Mouse (Mus musculus): ENCODE results near the gene Iffo1. TPM values are rescaled to one million over a fixed set of nuclear protein-coding genes. Genes with fewer than 3 reads are reported as not detected.

Gene Iffo1
- total RNA-seq, 2 experiments from 2014 or later: 7.8 to 9.4 TPM

GRCm38 (mm10) chr6:125165328-125165891, 20.4 kb downstream of the Iffo1 start:
- DNase-seq: peak; percentile 98
- Histone ChIP-seq H3K4me3 (peak overlapping the region; percentile 77), H3K27ac (peak overlapping the region; percentile 99)
- TF ChIP-seq CTCF (IDR thresholded peaks at IDR 0.05): no peak
- intact Hi-C loops (cut with DNase I): no loop called here

- Histone ChIP-seq H3K4me3 (peak within 1 kb of the TSS; percentile 77), H3K27ac (peak within 1 kb of the TSS; percentile 99)
- DNase-seq: peak; percentile 96
- no peak for TF ChIP-seq CTCF (IDR thresholded peaks at IDR 0.05)
- intact Hi-C loops (cut with DNase I): loop anchor here (2.0 kb wide), 1 partner anchor 17 kb away; no protein-coding TSS in a partner anchor
Observed at GRCm38 (mm10) chr6:125166051-125166751, 21.2 kb downstream of the Iffo1 start, which contains the start of gene Gapdh. Gene Gapdh (minus strand): TSS chr6:125166467.

- no peak for TF ChIP-seq CTCF (IDR thresholded peaks at IDR 0.05)
- intact Hi-C loops (cut with DNase I): loop anchor here (1.0 to 2.0 kb wide), 2 partner anchors 18 to 25 kb away; no protein-coding TSS in a partner anchor
- peak; percentile 92 for DNase-seq
- Histone ChIP-seq H3K27ac (peak overlapping the region; percentile 99), H3K4me3 (peak overlapping the region; percentile 77)
Observed at GRCm38 (mm10) chr6:125166861-125167650, 22.0 kb downstream of the Iffo1 start.

- DNase-seq: no peak
- Histone ChIP-seq H3K27ac (peak overlapping the region; percentile 99), H3K4me3 (no peak overlapping the region)
- TF ChIP-seq CTCF (IDR thresholded peaks at IDR 0.05): no peak
- intact Hi-C loops (cut with DNase I): no loop called here
Observed at GRCm38 (mm10) chr6:125168086-125168485, 23.0 kb downstream of the Iffo1 start.

DNA sequence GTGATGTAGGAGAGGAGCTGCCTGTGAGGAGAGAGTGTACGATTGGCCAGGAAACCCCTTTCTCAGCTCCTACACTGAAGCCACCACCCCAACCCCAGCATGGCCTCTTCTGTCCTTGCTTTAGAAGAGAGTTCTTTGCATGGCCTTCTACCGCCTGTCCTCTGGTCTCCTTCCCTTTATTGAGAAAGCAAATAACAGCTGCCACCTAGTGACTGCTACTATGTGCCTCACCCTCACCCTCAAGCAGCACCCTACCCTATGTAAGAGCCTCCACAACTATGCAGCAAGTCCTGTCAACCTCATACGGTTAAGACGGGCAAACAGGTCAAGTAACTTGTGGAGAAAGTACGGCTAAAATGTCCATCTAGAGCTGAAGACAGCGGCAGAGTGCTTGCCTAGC, 25.2 kb downstream of the Iffo1 start:
- Histone ChIP-seq H3K27ac (peak overlapping the region; percentile 64), H3K4me3 (no peak overlapping the region)
- DNase-seq: no peak
- peak; percentile 48 for TF ChIP-seq CTCF (IDR thresholded peaks at IDR 0.05)
- intact Hi-C loops (cut with DNase I): no loop called here

GRCm38 (mm10) chr6:125172474-125172873, 27.4 kb downstream of the Iffo1 start:
- no peak overlapping the region for H3K4me3 ChIP-seq
- intact Hi-C loops (cut with DNase I): loop anchor here (2.0 kb wide), 1 partner anchor 16 kb away; no protein-coding TSS in a partner anchor
- H3K27ac ChIP-seq: no peak overlapping the region
- no peak for TF ChIP-seq CTCF (IDR thresholded peaks at IDR 0.05)
- no peak for DNase-seq

- intact Hi-C loops (cut with DNase I): loop anchor here (2.0 kb wide), 1 partner anchor 16 kb away; no protein-coding TSS in a partner anchor
- DNase-seq: no peak
- no peak for TF ChIP-seq CTCF (IDR thresholded peaks at IDR 0.05)
- H3K27ac ChIP-seq: no peak overlapping the region
- H3K4me3 ChIP-seq: no peak overlapping the region
Observed at GRCm38 (mm10) chr6:125173256-125173655, 28.2 kb downstream of the Iffo1 start.

DNA sequence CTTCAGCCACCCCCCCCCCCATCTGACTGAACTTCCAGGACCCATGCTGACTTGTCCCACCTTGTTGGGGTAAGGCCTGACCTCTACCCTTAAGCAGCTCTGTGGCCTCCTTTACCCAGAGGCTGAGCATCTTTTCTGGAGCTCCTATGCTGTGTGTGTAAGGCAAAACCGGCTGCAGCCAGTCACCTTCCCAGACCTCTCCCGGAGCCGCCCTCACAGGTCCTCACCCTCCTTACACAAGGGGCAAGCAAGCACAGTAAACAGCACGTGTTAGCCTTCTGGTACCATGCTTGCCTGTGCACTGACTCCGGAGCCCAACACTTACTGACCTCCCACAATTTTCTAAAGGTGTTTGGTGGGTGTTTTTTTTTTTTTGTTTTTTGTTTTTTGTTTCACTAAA, 30.4 kb downstream of the Iffo1 start:
- no peak for DNase-seq
- intact Hi-C loops (cut with DNase I): loop anchor here (5.0 kb wide), 1 partner anchor 73 kb away; no protein-coding TSS in a partner anchor
- Histone ChIP-seq H3K4me3 (no peak overlapping the region), H3K27ac (no peak overlapping the region)
- no peak for TF ChIP-seq CTCF (IDR thresholded peaks at IDR 0.05)

GRCm38 (mm10) chr6:125179601-125180000, 34.6 kb downstream of the Iffo1 start:
- intact Hi-C loops (cut with DNase I): loop anchor here (5.0 kb wide), 1 partner anchor 77 kb away; no protein-coding TSS in a partner anchor
- no peak for DNase-seq
- no peak for TF ChIP-seq CTCF (IDR thresholded peaks at IDR 0.05)
- H3K27ac ChIP-seq: no peak overlapping the region
- no peak overlapping the region for H3K4me3 ChIP-seq

GRCm38 (mm10) chr6:125182133-125182532, 37.1 kb downstream of the Iffo1 start:
- intact Hi-C loops (cut with DNase I): no loop called here
- Histone ChIP-seq H3K4me3 (no peak overlapping the region), H3K27ac (no peak overlapping the region; the same call in 1 of the 2 replicates)
- no peak for DNase-seq
- no peak for TF ChIP-seq CTCF (IDR thresholded peaks at IDR 0.05)

DNA sequence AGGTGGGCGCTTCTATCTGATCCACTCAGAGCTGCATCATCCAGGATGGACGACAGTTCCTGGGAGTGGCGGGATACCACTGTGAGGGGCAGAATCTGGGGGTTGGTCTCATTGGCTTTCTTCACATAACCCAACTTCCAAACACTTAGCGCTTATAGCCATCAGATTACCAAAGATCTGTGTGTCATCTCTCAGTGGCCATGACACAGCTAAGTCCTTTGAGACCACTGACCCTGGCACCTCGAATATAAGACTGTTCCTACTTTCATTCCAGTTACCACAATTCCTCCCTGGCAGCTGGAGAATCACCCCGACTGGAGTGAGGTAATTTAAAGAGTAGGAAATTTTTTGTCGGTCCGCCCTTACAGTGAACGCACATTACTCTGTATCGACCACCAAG, 41.2 kb downstream of the Iffo1 start:
- intact Hi-C loops (cut with DNase I): no loop called here
- no peak overlapping the region for H3K27ac ChIP-seq
- H3K4me3 ChIP-seq: no peak overlapping the region
- DNase-seq: no peak
- no peak for TF ChIP-seq CTCF (IDR thresholded peaks at IDR 0.05)

DNA sequence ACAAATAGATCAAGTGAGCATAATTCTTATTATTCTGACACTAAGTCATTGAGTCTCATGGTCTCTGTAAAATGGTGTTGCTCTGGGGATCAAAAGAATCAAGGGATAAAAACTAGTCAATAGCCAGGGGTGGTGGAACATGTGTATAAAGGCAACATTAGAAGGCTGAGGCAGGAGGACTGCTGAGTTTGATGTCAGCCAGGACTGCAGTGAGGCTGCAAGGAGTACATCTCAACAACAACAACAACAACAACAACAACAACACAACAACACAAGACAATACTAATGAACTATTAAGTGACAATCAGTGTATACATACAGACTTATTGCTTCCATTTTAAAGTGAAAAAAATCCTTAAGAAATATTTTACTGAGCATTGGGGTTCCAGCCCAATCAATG, 45.8 kb downstream of the Iffo1 start:
- H3K4me3 ChIP-seq: peak overlapping the region; percentile 80
- TF ChIP-seq CTCF (IDR thresholded peaks at IDR 0.05): no peak
- no peak for DNase-seq
- peak overlapping the region; percentile 97 for H3K27ac ChIP-seq
- intact Hi-C loops (cut with DNase I): no loop called here
